Mouse (Mus musculus) intestine, postnatal 0 days (tissue): Measurements from ENCODE around the gene Wscd2. TPM values are rescaled to one million over a fixed set of nuclear protein-coding genes. Genes with fewer than 3 reads are reported as not detected.

Experiments
- ATAC-seq: fragments of 200-750 bp; cut with Nextera tagmentation; 2 replicates; pipeline ENCODE4 v1.8.0; 2017; ENCODE audit warnings: mild to moderate bottlenecking, moderate TSS enrichment, moderate library complexity
- H3K27ac ChIP-seq: fragments of 300-500 bp; sonication (generic); 2 replicates; pipeline ENCODE4 v1.5.1; 2014; ENCODE audit warnings: mild to moderate bottlenecking, low read depth, low read length, moderate library complexity
- H3K27me3 ChIP-seq: fragments of 300-500 bp; sonication (generic); replicated peaks from 2 replicates; pipeline ENCODE4 v1.6.1; 2014; ENCODE audit warnings: low read length, mixed read lengths; ENCODE audit not compliant: control insufficient read depth, insufficient read depth
- H3K36me3 ChIP-seq: fragments of 300-500 bp; sonication (generic); 2 replicates; pipeline ENCODE4 v1.6.1; 2014; ENCODE audit warnings: mild to moderate bottlenecking, moderate library complexity; ENCODE audit not compliant: control insufficient read depth, insufficient read depth
- H3K4me1 ChIP-seq: fragments of 300-500 bp; sonication (generic); replicated peaks from 2 replicates; pipeline ENCODE4 v1.6.1; 2014; ENCODE audit warnings: antibody characterized with exemption, low read length, mixed read lengths; ENCODE audit not compliant: control insufficient read depth, insufficient read depth
- H3K4me2 ChIP-seq: fragments of 300-500 bp; sonication (generic); replicated peaks from 2 replicates; pipeline ENCODE4 v1.6.1; 2014; ENCODE audit warnings: low read depth, mild to moderate bottlenecking, moderate library complexity
- H3K4me3 ChIP-seq: fragments of 300-500 bp; sonication (generic); 2 replicates; pipeline ENCODE4 v1.5.1; 2014; ENCODE audit warnings: low read depth, low read length
- H3K9ac ChIP-seq: fragments of 300-500 bp; sonication (generic); 2 replicates; pipeline ENCODE4 v1.6.1; 2014; ENCODE audit warnings: mild to moderate bottlenecking, low read depth, low read length
- H3K9me3 ChIP-seq: fragments of 300-500 bp; sonication (generic); 2 replicates; pipeline ENCODE4 v1.6.1; 2016; ENCODE audit warnings: mixed run types; ENCODE audit not compliant: control insufficient read depth
- CTCF ChIP-seq: sonication (generic); IDR thresholded peaks from 2 replicates; pipeline ENCODE4 v1.5.1; 2016; ENCODE audit warnings: low read depth, mild to moderate bottlenecking, control low read depth, antibody characterized with exemption, moderate library complexity
- WGBS: fragments of 180-500 bp; shearing (Covaris S2); extraction: QIAGEN DNeasy Blood & Tissue Kit; methylation state at CpG from one replicate; pipeline ENCODE4 v1.1.7; 2014; 5-methylcytosine and 5-hydroxymethylcytosine counted together
- polyA plus RNA-seq: library from polyadenylated mRNA; unstranded; fragments of >200 nt; fragmentation: Nextera tagmentation; extraction: Ambion mirVana; gene quantifications from 2 replicates; pipeline ENCODE4 v1.2.1, GENCODE M21; 2015

Wscd2 gene
- polyA plus RNA-seq, 1 experiment from 2014 or later = 4.2 TPM

DNA sequence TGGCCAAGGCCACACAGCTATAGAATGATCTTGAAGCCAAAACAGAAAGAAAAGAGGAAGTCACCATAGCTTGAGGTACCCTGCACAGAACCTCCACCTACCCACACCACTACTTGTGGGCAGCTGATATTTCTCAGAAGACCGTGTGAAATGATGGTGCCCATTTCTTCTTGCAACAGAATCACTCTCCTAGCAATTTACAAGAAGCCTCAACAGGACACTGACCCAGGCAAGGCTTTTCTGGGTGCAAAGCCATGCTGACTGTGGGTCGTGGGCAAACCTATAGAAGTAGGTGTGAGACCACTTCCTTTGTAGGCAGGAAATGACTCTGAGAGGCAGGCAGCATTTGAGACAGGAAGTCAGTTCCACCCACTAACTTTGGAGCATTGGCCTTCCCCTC, 49.3 kb downstream of the Wscd2 start:
- H3K27me3 ChIP-seq = no peaks in the 10 kb centered on the region
- TF ChIP-seq CTCF = no peak
- H3K27ac ChIP-seq = no peak overlapping the region
- H3K4me2 ChIP-seq = no peak overlapping the region
- 65% methylated on average over 2 of the region's 2 CpGs for WGBS
- no peaks in the 10 kb centered on the region for H3K4me1 ChIP-seq
- H3K9ac ChIP-seq = no peak overlapping the region
- no peak for ATAC-seq
- no peak overlapping the region for H3K4me3 ChIP-seq
- no peaks in the 10 kb centered on the region for H3K36me3 ChIP-seq
- no peaks in the 10 kb centered on the region for H3K9me3 ChIP-seq

DNA sequence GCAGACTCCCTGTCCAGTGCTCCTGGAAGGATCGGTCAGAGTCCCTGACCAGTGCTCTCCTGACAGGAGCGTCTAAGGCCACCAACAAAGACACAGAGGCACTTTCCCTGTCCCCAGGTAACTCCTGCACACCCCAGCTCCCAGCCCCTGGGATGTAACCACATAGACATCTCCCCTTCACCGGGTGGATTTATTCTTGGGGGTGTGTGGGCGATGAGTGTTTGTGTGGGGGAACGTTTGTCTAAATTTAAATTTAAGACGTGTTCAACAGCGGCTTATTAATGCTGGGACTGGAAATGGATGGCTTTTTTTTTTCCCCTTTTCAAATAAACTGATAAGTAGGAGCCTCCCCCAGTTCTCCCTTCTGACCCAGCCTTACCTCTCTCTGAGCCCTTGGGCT, 49.7 kb downstream of the Wscd2 start:
- TF ChIP-seq CTCF = no peak
- H3K4me2 ChIP-seq = no peak overlapping the region
- H3K27me3 ChIP-seq = no peaks in the 10 kb centered on the region
- no peak overlapping the region for H3K4me3 ChIP-seq
- no peak for ATAC-seq
- no peak overlapping the region for H3K9ac ChIP-seq
- 82% methylated on average over 7 of the region's 7 CpGs for WGBS
- H3K36me3 ChIP-seq = no peaks in the 10 kb centered on the region
- H3K27ac ChIP-seq = no peak overlapping the region
- no peaks in the 10 kb centered on the region for H3K9me3 ChIP-seq
- H3K4me1 ChIP-seq = no peaks in the 10 kb centered on the region

DNA sequence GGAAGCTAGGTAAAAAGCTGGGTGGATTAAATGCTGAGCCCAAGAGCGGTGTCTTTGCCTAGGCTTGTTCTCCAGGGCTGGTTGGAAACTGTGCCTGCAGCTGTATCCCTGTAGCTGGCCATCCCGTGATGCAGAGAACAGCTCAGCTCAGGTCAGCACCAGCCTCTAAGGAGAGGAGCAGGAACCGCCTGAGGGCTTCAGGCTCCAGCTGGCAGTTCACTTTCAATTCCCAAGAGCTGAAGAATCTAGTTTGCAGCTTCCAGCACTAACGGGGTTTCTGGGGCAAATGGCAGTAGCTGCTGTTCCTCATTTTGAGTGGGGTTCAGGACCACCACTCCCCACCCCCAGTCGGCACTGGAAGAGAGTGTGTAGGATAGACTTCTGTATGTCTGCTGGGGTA, 51.1 kb downstream of the Wscd2 start:
- TF ChIP-seq CTCF = no peak
- Histone ChIP-seq H3K36me3 (no peaks in the 10 kb centered on the region), H3K4me1 (no peaks in the 10 kb centered on the region), H3K9me3 (no peaks in the 10 kb centered on the region), H3K9ac (no peak overlapping the region), H3K4me2 (no peak overlapping the region), H3K4me3 (no peak overlapping the region), H3K27ac (no peak overlapping the region), H3K27me3 (no peaks in the 10 kb centered on the region)
- ATAC-seq = no peak
- 56% methylated on average over 5 of the region's 5 CpGs for WGBS

DNA sequence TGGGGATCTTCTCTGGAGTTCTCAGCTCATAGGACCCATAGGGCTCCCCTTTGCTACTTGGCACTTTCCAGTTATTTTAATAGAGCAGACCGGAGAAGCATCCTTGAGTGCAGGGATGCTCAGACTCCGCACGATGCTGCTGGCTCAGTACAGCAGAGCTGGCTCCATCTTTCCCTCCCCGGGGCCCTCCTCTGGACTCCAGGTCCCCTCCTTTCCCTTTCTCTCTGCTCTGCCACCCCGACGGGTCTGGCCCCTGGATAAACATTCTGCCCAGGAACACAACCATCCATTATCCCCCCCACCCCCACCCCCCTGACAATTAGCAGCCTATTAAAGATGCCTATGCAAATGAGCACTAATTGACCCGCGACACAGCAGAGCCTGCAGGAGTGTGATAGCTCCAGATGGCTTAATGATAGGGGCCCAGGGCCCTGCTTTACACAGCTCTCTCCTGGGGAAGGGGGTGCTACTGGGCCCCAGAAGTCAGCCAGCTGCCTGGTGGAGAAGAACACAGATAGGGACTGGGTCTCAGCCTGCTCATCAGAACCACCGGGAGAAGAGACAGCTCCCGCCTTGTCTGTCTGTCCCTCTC, 52.8 kb downstream of the Wscd2 start:
- no peak overlapping the region for H3K27ac ChIP-seq
- no peaks in the 10 kb centered on the region for H3K4me1 ChIP-seq
- no peak for TF ChIP-seq CTCF
- H3K27me3 ChIP-seq = no peaks in the 10 kb centered on the region
- no peaks in the 10 kb centered on the region for H3K36me3 ChIP-seq
- no peaks in the 10 kb centered on the region for H3K9me3 ChIP-seq
- WGBS = 31% methylated on average over 10 of the region's 10 CpGs
- H3K4me2 ChIP-seq = no peak overlapping the region
- no peak overlapping the region for H3K4me3 ChIP-seq
- H3K9ac ChIP-seq = no peak overlapping the region
- no peak for ATAC-seq

- peak; percentile 79 for TF ChIP-seq CTCF
- ATAC-seq = 0 out of 2 replicates have a peak, but pooled peaks have one; percentile 22
- no peaks in the 10 kb centered on the region for H3K27me3 ChIP-seq
- WGBS = 54% methylated on average over 14 of the region's 14 CpGs
- no peaks in the 10 kb centered on the region for H3K4me1 ChIP-seq
- H3K27ac ChIP-seq = no peak overlapping the region
- H3K4me2 ChIP-seq = no peak overlapping the region
- H3K9ac ChIP-seq = no peak overlapping the region
- H3K9me3 ChIP-seq = no peaks in the 10 kb centered on the region
- H3K4me3 ChIP-seq = no peak overlapping the region
- H3K36me3 ChIP-seq = no peaks in the 10 kb centered on the region; the same call in 1 of the 2 replicates
Measured at GRCm38 (mm10) chr5:113547949-113548700, 58.0 kb downstream of the Wscd2 start.

- no peak for ATAC-seq
- Histone ChIP-seq H3K27ac (no peak overlapping the region), H3K4me1 (no peaks in the 10 kb centered on the region), H3K36me3 (no peaks in the 10 kb centered on the region; the same call in 1 of the 2 replicates), H3K4me2 (no peak overlapping the region), H3K9ac (no peak overlapping the region), H3K27me3 (no peaks in the 10 kb centered on the region), H3K9me3 (no peaks in the 10 kb centered on the region), H3K4me3 (no peak overlapping the region)
- 59% methylated on average over 8 of the region's 8 CpGs for WGBS
- TF ChIP-seq CTCF = no peak
Measured at GRCm38 (mm10) chr5:113550249-113550648, 60.1 kb downstream of the Wscd2 start.
